Mouse (Mus musculus): ENCODE measurements around the gene Anxa1. TPM values are rescaled to one million over a fixed set of nuclear protein-coding genes. Genes with fewer than 3 reads are reported as not detected.

The Anxa1 gene
- total RNA-seq (2023; ENCODE audit: inconsistent age), result 14.1 to 19.8 TPM (median 16.9 TPM) in 4 replicates

DNA sequence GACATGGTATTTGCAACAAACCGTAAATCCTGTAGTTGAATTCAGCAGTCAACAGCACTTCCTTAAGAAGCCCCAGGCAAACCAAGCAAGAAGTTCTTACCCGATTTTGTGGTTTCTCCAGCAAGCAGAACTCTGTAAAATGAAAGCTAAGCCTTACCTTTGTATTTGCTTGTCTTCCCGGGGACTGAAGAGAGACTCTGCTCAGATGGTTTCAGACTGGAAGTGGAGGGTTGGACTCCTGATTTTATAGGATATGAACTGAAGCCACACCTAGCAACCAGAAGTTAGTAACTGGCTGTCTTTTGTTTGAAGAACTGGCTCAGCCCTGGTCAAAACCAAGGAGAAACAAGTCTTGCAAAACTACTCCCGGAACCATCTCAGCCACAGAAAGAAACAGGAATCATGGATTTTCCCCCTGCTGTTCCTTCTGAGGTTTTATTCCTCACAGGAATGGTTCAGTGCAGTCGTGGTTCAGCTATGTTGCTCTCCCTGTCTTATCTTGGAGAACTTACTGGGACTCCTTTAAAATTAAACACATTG lies at the start of gene Anxa1:
Anxa1 (minus strand) TSS at position 490 of the 540 bp plus-strand sequence.

Other genes starting within 250 kb of the Anxa1 start
- not detected in 4 replicates for gene Aldh1a1, start 101.8 kb upstream of the Anxa1 start, total RNA-seq (2023; ENCODE audit: inconsistent age)

Measured in B cell, adult (primary cell).